Mouse (Mus musculus): ENCODE data around the gene Zfp827.

Gene Zfp827

DNA sequence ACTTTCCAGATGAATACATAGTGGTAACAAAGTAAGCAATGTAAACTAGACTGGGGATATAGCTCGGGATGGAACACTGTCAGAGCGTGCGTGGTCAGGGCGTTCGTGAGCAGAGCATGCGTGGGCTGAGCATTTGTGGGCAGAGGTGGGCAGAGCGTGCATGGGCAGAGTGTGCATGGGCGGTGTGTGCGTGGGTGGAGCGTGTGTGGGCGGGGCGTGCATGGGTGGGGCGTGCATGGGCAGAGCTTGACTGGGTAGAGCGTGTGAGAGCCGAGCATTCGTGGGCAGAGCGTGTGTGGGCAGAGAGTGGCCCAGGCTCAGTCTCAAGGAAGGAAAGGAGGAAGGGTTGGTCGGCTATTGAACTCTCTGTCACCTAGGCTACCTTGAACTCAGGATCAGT, 84.2 kb downstream of the Zfp827 start:
- no peak for DNase-seq (ENCODE audit: low read depth)

DNA sequence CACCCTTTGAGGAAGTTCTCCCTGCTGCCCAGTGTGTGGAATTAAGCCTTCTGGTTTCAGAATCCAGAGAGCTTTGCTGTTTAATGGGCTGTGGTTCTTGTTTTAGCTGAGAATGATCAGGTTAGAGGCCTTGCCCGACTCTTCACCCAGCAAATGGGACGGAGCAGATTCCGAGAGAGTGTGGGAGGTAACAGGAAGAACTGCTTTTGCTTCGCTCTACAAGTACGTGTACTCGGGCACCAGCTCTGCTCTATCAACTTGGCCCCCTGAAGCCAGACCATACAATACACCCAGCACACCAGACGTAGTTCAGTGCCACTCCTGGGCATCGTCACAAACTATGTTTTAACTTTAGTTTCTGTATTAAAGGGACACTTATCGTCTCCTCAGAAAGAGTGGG, 85.3 kb downstream of the Zfp827 start:
- no peak for DNase-seq (ENCODE audit: low read depth)

DNA sequence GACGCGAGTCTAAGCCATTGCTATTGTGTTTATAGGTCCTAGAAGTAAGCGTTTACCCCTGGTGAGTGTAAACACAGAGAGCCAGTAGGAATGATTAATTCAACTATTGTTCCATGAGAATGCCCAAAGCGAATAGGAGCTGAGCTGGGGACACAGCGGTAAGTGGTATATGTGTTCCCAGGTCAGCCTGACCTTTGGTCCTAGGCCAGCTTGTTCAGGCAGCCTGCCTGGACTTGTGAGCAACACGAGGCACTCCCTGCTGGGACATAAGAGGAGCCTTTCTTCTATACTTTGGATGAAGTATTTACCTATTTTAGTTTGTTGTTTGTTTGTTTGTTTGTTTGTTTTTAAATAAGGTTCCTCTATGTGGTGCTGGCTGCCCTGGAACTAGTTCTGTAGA, 86.3 kb downstream of the Zfp827 start:
- DNase-seq (ENCODE audit: low read depth) = no peak

DNA sequence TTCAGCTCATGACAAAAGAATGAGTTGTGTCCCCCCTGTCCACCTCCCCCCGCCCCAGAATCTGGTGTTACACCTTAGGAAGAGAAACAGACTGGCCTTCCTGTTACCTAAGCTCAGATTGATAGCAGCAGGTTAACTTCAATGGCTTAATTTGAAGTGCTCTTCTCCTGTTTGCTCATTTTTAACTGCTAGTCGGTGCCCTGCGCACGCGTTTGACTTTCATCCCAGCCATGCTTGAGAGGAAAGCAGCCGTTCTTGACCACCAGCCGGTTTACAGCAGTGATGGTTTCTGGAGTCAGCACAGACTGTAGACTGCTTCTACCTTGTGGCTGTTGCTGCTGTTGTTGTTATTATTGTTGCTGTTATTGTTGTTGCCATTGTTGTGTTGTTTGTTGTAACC, 88.2 kb downstream of the Zfp827 start:
- DNase-seq (ENCODE audit: low read depth) = no peak

DNA sequence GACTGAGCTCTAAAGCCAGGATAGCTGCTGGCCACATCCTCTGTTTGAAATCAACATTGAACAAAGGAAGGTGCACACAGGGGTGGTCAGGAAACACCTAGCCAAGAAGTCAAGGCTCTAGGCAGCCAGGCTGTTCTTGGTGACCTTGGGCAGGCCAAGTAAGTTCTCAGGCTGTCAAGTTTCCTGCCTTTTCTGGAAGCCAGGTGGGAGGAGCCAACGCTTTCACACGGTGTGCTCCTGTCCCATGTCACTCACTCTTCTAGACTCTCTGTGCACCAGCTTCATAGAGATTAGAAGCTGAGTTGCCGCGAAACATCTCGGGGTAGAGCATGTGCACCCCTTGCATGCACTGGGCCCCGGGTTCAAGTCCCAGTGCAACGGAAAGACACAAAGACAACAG, 89.5 kb downstream of the Zfp827 start:
- peak; percentile 55 for DNase-seq (ENCODE audit: low read depth)

DNA sequence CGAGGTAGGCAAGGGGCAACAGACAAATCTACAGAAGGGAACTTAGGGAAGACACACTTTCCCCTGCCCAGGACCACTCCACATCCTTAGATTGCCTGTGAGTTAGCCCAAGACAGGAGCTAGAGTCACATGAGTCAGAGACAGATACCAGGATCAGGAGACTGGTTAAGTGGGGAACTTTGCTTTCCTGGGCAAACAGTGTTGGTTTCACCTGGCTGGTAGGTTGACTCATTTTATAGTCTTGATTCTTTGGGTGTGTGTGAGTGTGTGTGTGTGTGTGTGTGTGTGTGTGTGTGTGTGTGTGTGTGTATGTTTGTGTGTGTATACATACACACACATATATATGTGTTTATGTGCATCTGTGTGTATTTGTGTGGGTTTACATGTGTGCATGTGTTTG, 93.4 kb downstream of the Zfp827 start:
- no peak for DNase-seq (ENCODE audit: low read depth)

DNA sequence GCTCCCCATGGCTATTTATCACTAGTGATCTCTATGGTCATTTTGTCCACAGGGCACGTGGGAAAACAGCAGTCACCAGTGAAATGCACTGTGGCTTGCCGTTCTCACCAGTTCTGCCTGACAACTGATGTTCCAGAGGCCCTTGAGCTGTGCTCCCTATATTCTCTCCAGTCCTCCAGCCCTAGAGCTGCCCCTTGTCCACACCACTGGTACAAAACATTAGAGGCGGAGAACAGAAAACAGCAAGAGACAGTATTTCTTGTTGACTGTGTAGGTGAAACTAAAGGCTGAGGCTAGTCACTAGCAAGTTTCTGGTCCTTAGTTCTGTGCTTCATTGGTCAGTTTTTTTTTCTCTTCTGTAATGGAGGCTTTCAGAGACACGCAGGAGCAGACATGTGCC, 96.0 kb downstream of the Zfp827 start:
- no peak for DNase-seq (ENCODE audit: low read depth)

DNA sequence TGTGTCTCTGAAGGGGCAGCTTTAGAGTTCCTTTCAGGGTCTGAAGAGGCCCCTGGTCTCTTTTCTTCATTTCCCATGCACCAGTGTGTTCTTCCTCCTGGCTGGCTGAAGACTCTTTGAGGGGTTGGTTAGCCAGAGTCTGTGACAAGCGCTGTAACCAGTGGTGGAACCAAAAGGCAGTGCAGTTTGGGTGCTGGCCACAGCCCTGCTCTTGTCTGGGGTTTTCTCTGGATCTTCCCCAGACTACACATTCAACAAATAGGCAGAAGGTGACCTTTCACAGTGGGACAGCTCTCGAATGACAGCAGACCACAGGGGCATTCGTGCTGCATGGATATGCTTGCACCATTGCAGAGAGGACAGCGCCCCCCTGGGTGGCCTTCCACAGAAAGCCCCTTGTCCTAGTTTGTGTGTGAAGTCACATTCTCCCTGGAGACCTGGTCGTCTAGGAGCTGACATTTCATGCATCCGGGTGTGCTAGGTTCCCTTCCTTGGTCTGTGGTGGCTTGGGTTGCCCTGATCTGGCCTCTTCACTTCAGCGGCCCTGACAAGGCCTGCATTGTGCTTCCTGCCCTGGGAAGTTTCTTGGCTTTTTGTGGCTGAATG, 99.1 kb downstream of the Zfp827 start:
- DNase-seq (ENCODE audit: low read depth) = no peak

DNA sequence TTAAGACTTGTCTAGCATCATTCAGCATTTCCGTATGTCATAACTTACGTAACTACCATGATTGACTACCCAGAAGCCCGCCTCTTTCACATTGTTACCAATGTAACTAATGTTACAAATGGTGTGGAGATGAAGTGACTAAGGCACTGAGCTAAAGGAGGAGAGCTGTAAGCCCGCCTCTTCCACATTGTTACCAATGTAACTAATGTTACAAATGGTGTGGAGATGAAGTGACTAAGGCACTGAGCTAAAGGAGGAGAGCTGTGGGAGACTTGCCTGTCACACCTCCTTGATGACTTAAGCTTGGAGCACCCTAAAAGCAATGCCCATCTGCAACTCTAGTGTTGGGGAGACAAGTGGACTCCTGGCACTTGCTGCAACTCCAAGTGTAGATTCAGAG, 100.3 kb downstream of the Zfp827 start:
- peak; percentile 6 for DNase-seq (ENCODE audit: low read depth)

DNA sequence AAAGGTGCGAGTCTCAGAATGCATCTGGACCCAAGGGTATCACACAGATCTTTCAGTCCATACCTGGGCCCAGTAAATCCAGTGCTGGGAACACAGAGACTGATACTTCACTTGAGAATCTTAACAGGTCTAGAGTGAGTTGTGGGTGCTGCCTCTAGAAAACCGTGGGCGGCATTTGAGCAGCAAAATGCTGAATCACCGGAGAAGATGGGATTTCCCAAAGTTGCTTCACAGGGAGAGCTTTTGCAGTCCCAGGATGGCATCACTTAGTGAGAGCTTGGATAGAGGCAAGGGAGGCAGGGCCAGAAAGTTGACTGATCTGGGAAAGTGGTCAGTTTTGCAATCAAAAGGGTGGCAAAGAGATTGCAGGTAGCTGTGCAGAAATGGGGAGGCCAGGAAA, 111.4 kb downstream of the Zfp827 start:
- no peak for DNase-seq (ENCODE audit: low read depth)

DNA sequence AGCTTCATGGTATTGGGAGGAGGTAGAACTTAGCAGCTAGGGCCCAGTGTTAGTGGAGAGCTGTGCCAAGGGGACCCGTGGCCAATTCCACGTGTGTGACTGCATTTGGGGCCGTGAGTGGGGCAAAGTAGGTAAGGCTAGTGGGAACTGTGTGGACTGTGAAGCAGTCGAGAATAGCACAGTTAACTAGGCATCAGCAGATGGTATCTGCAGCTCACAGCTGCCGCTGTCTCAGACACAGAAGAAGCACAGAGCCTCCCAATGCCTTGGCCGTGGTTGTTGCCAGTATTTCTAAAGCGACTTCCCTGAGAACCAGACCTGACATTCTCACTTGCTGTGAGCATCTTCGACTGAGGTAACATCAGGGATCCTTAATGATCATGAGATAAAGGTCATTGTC, 112.7 kb downstream of the Zfp827 start:
- no peak for DNase-seq (ENCODE audit: low read depth)

DNA sequence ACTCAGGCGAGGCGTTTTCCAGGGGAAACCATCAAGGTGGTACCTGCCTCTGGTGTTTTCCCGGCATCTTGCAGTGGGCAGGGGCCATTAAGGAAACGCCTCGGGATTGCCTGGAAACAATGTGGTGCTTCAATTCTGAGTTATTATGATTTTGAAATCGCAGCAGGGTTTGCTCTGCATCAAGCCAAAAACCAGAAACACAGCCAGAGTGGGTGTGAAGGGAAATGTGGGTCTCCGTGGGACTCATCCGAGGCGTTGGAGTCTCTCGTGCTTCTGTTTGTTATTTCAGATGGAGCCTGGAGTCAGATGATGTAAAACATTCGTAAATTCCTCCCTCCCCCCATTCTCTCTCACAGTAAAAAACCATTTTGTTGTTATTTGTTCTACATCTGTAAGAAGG, 113.4 kb downstream of the Zfp827 start:
- no peak for DNase-seq (ENCODE audit: low read depth)

DNA sequence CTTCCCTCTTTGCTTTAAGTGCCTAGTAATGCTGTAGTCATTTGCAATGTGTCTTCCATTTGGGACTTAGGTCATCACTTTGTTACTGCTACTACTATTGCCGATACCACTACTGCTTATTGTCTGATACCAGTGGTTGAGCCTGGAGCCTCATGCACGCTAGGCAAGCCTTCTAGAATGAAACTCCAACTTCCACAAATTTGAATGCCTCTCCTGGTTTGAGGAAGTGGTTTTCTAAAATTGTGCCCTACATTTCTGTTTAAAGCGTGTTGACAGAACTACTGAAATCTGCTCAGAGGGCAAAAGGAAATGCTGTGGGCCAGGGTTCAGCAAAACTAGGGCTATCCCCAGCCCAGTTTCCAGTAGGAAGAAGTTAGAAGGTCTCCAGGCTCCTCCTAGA, 115.5 kb downstream of the Zfp827 start:
- no peak for DNase-seq (ENCODE audit: low read depth)

DNA sequence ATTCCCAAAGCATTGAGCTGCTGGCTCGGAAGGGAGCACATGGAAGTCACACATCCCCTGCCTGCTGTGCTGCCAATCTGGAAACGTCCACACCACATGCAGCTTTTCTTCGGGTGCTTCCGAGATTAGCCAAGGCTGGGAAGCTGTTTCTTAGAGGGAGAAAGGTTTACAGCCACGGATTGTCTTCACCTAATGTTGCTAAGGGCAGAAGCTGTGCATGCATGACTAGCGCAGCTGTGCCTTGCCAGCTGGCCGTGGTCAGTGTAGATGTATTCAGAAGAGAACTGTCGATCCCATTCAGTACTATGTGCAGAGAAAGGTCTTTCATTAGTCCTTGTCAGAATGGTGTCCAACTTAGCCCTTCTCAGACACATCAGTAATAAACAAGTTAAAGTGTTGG, 117.0 kb downstream of the Zfp827 start:
- no peak for DNase-seq (ENCODE audit: low read depth)

DNA sequence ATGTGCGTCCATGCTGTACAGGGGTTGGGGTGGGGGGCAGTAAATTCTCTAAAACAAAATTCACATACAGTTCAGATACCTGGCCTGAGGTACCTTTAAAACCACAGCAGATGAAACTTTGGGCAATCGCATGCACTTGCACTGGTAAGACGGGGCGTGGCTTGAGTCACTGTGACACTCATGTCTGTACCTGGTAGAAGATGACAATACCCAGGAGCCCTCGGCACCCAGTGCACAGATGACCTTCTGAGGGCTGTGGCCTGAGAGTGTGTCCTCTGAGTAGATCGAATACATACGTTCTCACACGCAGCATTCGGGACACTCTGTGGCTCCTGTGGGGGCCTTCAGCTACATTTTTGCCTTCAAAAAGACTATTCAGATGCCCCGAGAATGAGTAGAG, 117.4 kb downstream of the Zfp827 start:
- no peak for DNase-seq (ENCODE audit: low read depth)

DNA sequence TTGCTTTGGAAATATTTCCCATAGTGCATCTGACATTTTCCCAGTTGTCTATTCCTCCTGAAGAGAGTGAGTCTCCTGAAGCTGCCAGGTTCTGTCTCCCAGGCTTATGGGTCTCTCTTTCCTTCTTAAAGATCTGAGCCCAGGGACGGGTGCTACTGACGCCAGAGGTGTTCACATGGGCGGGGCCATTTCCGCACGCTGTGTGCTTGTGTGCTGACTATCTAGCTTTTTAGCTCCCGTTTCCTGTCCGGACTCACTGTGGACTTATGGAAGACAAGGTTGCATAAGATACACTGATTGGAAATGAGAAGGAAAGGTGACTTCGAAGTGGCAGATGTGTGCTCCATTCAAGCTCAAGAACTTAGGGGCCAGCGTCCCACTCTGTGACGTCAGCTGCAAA, 120.6 kb downstream of the Zfp827 start:
- no peak for DNase-seq (ENCODE audit: low read depth)

DNA sequence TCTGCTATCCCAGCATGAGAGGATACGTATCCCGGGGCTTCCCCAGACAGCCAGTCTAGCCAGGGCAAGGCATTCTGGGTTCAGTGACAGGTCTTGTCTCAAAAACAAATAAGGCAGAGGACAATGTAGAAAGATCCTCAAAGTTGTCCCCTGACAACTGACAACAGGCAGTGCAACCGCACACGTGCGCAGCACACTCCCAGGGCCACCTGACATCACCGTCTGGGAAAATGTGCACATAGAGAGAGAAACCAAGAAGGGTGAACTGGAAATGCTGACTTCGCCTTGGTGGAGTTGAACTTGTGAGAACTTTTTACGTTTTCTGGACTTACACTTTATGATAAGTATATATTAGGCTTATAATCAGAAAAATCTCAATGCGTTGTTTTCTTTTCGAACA, 121.6 kb downstream of the Zfp827 start:
- no peak for DNase-seq (ENCODE audit: low read depth)

DNA sequence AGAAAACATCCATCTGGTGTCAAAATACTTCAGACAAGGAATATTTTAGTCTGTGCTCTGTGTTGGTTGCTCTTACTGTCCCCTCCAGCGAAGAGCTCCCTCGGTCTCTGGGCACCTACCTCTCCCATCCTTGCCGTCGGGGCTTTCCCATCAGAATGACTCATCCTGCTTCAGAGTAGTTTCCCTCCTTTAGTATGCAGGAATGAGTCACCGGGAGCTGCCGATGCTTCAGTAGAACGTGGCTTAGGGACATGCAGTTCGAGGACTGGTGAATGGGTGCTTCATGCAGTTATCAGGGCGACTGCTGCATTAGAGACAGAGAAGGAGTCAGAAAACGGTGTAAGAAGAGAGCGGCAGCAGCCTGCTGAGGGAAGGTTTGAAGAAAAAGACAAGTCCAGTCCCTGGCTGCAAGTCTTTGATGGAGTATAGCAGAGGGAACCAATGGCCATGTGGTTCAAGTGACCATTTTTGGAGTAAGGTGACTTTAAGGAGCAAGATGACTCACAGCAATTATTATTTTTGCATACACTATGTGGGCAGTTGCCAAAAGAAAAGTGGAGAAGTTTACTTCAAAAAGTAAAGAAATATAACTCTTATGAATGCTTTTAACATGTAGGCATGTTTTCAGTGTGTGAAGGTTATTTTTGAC, 122.4 kb downstream of the Zfp827 start:
- peak; percentile 67 for DNase-seq (ENCODE audit: low read depth)

DNA sequence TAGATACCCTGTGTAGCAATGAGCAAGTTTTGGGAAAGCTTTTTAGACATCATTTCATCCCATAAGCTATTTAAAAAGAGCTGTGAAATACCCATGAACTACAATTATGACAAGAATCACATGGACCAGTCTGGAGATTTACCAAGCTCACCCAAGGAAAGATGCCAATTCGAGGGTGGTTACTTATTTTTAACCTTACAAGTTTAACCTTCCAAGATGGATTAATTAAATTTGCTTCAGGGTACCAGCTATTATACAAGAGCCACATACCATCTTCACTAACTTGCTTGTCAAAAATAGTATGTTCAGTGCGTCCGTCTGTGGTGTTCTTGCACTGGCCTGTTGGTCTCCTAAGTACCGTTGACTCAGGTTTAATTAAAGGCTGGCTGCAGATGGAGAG, 123.4 kb downstream of the Zfp827 start:
- DNase-seq (ENCODE audit: low read depth) = no peak

DNA sequence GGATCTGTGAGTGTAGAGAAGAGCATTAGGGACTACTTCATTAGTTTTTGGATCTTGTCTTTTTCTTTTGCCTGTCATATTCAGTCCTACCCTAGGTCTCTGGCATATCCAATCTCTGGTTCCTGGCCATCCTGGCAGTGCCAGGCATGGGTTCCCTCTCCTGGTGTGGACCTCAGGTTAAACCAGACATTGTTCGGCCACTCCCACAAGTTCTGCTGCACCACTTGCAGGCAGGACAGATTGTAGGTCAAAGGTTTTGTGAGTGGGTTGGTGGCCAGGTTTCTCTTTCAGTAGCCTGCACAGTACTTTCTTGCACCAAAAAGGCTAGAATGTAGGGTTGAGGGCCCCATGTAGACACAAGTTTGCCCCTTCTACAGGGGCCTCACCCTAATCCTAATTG, 125.0 kb downstream of the Zfp827 start:
- no peak for DNase-seq (ENCODE audit: low read depth)

DNA sequence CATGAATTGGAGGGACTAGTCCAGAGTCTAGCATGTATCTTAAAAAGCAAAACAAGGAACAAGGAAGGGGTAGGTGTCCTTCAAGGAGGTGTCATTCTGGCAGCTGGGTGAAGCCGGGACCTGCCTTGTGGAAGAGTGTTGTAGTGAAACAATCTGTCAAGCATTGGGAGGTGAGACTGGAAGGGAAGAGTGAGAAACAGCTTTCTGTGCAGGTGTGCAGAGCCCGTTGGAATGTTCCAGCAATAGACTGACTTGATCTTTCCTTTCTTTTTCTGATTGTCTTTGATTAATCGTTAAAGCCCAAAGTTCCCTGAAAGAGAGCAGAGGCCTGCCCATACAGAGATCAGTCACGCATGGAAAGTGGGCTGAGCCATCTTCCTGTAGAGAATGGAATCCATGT, 125.4 kb downstream of the Zfp827 start:
- DNase-seq (ENCODE audit: low read depth) = no peak

DNA sequence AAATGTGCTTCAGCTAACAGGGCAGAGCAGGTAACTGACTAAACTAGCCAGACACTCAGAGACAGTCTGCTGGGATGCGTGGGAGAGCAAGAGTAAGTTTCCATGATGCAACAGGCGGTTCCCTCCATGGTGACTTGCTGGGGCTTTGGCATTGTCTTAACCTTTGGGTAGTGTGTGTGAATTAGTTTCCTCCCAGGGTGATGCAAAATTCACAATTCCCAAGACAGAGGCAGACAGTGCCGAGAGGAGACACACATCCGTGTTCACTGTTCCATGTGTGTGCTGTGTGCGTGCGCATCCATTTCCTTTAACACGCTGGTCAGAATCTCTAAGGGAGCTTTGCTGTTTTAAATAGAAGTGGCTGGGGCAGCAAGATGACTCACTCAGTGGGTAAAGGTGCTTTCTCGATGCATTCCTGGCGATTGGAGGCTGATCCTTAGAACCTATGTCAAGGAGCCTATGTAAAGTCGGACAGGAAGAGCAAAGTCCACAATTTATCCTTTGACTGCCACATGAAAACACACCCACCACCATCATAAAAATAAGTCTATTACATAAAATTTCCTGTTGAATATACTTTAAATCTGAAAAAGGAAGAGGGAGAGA, 127.4 kb downstream of the Zfp827 start:
- no peak for DNase-seq (ENCODE audit: low read depth)

DNA sequence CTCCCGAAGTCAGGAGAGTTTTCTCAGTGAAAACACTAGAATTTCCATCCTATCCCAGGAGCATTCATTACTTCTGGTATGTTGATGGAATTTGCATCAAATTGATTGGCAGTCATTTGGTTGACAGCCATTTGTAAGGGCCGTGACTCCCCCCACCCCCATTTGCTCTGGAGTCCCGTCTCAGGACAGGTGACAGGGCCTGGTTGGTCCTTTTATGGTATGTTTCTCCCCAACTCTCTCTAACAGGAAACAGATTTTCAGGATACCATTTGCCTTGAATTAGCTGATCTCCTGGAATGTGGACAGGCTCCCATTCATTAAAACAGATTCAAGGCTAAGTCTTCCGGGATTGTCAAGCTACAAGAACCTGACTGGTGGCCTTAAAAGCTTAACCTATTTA, 129.1 kb downstream of the Zfp827 start:
- no peak for DNase-seq (ENCODE audit: low read depth)

DNA sequence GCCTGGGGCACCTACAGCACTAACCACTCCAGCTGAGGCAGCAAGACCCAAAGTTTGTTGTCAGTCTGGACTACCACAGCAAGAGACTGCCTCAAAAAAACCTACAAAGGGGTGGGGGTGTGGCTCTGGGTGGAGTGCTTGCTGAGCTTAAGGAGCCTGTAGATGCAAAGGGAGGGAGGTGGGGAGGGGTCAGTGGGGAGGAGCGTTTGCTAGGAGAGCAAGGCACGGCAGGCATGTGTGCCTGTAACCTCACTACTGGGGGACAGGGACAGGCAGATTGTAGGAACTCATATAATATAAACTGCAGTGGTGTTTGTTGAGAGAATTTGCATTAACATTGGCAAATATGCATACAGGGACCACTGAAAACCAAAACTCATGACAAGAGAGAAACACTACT, 130.1 kb downstream of the Zfp827 start:
- DNase-seq (ENCODE audit: low read depth) = no peak
